Mouse (Mus musculus) gastrocnemius, adult 2 months (tissue): ENCODE results near the gene Rdh16. TPM values are rescaled to one million over a fixed set of nuclear protein-coding genes. Genes with fewer than 3 reads are reported as not detected.
A peak's percentile ranks its signal among the peaks of the same experiment; 100 is the strongest.
"Not testable (repeated sequence)": the region's sequence is repeated elsewhere in the genome, so short reads cannot be mapped to it uniquely, and the experiment has no call there.

Source experiments
- DNase-seq: peaks from one replicate; pipeline ENCODE4 v3.0.0; 2022
- H3K27ac ChIP-seq: fragments of 200-600 bp; 2 replicates; pipeline ENCODE4 v1.8.1; 2022; ENCODE audit warnings: mild to moderate bottlenecking
- H3K4me3 ChIP-seq: fragments of 200-600 bp; 2 replicates; pipeline ENCODE4 v1.8.1; 2022; ENCODE audit warnings: mild to moderate bottlenecking, moderate library complexity
- CTCF ChIP-seq: fragments of 200-600 bp; IDR thresholded peaks from 2 replicates; pipeline ENCODE4 v1.8.1; 2022; ENCODE audit warnings: antibody characterized with exemption, mild to moderate bottlenecking, moderate library complexity
- intact Hi-C: fragments of 180-260 bp; cut with DNase I; formaldehyde crosslinking; loops from one replicate; pipeline ENCODE4 v1.15.1; 2025
- total RNA-seq, 2 experiments: library from RNA; stranded (reverse); gene quantifications; 2 replicates each; pipeline ENCODE4 v1.2.3; 2021

Gene Rdh16
- total RNA-seq, 2 experiments from 2014 or later = not detected

DNA sequence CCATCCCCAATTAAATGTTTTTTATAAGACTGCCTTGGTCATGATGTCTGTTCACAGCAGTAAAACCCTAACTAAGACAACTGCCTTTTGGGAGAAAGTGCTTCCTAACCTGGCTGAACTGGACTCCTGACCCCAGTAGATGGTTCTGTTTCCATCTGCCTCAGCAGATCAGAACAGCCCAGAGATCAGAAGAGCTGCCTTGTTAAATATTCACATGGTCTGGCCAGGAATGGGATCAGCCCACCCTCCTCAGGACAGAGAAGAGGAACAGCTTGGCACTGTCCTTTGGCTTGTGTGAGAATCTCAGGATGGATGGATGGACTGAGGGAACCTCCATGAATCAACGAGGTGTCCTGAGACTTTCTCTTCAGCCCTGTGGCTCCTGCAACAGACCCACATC lies 1.7 kb upstream of the Rdh16 start:
- no peak overlapping the region for H3K27ac ChIP-seq
- H3K4me3 ChIP-seq = no peak overlapping the region
- intact Hi-C loops = no loop called here
- no peak for TF ChIP-seq CTCF
- no peak for DNase-seq

DNA sequence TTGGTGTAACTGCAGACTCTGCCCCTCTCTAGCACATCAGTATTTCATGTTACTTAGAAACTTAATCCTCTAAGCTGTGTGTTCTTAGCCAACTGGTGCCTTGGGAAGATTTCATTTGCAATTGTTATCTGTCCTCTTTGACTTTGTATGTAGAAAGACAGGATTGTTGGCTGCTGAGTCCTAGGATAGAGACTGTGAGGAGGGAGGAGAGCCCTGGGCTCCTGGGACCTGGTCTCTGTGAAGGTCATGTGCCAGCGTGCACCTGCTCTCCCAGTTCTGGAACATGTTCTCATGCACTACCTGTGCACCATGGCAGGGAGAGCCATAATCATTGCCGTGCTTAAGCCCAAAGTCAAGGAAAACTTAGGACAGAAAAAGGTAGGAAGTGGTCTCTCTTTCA lies 660 bp downstream of the Rdh16 start:
- intact Hi-C loops = no loop called here
- no peak overlapping the region for H3K27ac ChIP-seq

DNA sequence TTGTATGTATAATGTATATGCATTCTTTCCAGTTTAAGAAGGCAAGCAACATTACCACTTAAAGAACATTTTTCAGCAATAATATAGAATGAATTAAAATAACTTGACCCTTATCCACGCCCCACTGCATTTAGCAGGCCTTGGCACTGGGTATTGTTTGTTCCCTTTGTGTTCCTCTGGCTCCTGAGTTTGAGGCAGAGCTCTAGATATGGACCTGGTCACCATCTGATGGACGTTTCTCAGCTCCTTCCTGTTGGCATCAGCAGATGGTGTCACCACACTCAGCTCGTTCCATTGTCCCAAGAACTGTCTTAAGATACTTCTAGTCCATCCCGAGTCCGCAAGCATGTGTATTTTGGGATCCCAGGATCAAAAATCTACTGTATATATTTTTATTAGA lies 1.3 kb downstream of the Rdh16 start:
- DNase-seq = no peak
- no peak for TF ChIP-seq CTCF
- intact Hi-C loops = no loop called here
- no peak overlapping the region for H3K4me3 ChIP-seq
- H3K27ac ChIP-seq = no peak overlapping the region

More for the DNA sequence above, 660 bp downstream of the Rdh16 start:
- H3K4me3 ChIP-seq = no peak overlapping the region
- DNase-seq = no peak
- no peak for TF ChIP-seq CTCF

DNA sequence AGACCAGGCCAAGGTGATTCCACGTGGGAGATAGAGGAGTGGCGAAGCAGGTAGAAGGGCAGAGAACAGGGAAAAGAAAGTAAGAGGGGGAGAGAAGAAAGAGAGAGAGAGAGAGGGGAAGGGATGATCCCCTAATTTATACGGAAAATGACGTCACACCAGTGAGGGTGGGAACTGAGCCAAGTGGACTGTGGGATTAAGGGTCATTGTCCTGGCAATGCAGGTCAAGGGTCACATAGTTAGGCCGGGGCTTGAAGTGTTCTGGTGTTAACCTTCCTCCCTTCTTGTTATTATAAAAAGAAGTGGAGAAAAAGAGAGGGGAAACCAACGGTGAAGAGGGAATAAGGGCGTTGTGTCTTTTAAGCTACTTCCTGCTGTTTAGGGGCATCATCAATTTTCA lies 3.5 kb downstream of the Rdh16 start:
- intact Hi-C loops = no loop called here
- TF ChIP-seq CTCF = no peak
- DNase-seq = no peak
- no peak overlapping the region for H3K27ac ChIP-seq
- no peak overlapping the region for H3K4me3 ChIP-seq

DNA sequence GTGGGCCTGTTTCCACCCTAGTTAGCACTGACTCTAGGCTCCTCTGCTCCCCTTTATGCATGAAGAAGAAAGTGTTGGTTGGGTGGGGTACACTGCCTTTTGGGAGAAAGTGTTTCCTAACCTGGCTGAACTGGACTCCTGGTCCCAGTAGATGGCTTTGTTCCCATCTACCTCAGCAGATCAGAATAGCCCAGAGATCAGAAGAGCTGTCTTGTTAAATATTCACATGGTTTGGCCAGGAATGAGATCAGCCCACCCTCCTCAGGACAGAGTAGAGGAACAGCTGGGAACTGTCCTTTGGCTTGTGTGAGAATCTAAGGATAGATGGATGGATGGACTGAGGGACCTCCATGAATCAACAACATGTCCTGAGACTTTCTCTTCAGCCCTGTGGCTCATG lies 14.9 kb downstream of the Rdh16 start:
- TF ChIP-seq CTCF = no peak
- Histone ChIP-seq H3K4me3 (no peak overlapping the region), H3K27ac (no peak overlapping the region)
- intact Hi-C loops = no loop called here
- no peak for DNase-seq

DNA sequence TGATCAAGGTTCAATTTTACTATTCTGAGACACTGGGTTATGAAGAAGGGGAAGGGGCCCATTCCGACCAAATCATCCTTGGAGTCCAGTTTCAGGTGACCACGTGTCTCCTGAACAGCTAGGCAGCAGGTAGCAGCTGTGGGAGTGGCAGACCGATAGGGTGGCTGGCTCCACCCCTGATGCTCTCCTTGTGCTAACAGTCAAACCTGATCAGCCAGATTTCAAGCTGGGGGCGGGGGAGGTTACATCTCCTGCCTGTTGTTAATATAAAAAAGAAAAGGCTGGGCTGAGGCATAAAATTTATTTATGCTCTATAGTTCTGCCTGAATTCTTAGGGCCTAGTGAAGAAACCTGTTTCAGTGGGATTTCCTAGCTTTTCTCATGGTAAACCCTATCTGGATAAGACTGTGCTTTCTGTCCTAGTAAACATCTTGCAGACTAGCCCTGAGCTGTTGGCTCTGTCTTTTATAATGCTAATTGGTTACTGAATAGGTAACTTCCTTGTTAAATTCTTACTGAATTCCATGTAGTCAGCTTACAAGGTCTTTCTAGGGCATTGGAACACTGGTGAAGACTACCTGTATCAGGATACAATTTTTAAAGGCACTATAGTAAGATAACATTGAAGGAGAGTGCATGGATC lies 16.4 kb downstream of the Rdh16 start:
- intact Hi-C loops, H3K4me3 ChIP-seq, DNase-seq: not testable (repeated sequence)

DNA sequence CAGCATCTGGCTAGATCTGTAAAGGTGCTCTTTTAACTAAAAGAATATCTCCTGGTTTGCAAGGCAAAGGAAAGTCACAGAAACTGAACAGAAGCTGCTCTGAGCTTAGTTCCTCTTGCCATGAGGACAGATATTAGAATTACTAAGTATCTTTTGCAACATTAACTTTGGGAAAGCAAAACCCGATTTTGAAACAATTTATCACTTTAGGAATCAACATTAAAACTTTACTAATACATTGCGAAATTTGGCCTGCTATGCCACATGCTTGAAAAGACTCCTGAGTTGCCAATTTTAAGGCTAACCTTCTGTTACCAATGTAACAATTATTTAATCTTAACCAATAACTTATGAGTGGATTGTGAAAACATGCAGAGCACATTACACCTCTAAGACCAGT lies 20.9 kb downstream of the Rdh16 start:
- DNase-seq, intact Hi-C loops, H3K4me3 ChIP-seq, H3K27ac ChIP-seq: not testable (repeated sequence)

More for the DNA sequence above, 16.4 kb downstream of the Rdh16 start:
- not testable (repeated sequence) for H3K27ac ChIP-seq

DNA sequence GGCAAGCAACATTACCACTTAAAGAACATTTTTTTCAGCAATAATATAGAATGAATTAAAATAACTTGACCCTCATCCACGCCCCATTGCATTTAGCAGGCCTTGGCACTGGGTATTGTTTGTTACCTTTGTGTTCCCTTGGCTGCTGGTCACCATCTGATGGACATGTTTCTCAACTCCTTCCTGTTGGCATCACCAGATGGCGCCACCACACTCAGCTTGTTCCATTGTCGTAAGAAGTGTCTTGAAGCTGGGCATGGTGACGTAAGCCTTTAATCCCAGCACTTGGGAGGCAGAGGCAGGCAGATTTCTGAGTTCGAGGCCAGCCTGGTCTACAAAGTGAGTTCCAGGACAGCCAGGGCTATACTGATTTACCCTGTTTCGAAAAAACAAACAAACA lies 24.4 kb downstream of the Rdh16 start:
- intact Hi-C loops = no loop called here
- no peak for DNase-seq
- Histone ChIP-seq H3K4me3 (no peak overlapping the region), H3K27ac (no peak overlapping the region)
- TF ChIP-seq CTCF = peak; percentile 6; the same call in 1 of the 2 replicates

DNA sequence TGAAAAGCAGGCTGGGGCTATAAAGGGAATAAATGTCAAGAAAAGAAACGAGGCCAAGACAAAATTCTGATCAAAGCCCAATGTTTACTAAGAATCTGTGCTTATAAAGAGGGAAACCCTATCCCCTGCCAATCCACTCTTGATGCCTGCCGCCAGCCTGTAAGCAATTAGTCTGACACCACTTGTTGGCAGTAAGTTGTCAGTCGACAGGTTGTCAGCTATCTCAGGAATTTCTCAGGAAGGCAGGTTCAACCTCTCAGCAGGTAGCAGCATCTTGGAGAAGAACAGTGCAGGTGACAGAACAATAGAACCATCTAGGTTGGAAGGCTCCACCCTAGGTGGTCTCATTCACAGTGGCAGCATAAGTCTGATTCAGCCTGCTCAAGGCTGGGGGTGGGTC lies 28.2 kb downstream of the Rdh16 start:
- H3K4me3 ChIP-seq = no peak overlapping the region
- TF ChIP-seq CTCF = no peak
- DNase-seq = no peak
- intact Hi-C loops = no loop called here
- H3K27ac ChIP-seq = no peak overlapping the region

DNA sequence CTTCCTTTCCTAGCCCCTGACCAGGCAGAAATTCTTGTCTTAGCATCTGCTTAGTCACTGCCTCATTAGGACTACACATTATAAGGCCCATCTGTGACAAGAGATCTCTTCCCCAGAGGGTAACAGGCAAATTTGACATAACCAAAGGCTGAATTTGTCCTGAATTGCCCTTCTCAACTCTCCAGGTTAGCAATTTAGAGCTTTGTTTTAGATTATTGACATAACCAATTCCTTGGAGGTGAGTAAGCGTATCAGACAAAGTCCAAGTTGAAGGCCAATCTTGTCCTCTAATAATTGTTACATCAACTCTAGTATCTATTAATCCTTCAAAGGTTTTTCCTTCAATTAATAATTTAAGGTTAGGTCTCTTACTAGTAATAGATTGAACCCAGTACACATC lies 33.2 kb downstream of the Rdh16 start:
- DNase-seq, H3K27ac ChIP-seq, H3K4me3 ChIP-seq, intact Hi-C loops: not testable (repeated sequence)

DNA sequence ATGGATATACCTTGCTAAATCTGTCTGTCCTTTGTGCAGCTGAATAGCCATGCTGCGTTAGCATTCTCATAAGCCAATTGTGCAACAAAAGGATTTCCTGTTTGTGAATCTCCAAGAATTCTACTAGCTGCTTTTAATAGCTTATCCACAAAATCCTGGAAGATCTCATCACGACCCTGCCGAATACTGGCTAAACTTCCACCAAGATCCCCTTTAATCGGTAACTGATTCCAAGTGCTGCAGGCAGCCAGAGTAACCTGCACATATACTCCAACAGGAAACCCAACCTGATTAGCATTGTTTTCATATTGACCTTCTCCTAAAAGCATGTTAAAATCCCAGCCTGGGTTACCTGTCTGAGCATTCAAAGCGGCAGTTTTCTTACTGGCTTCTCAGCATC lies 34.3 kb downstream of the Rdh16 start:
- Histone ChIP-seq H3K27ac (no peak overlapping the region), H3K4me3 (no peak overlapping the region)
- intact Hi-C loops = no loop called here
- DNase-seq = no peak
- no peak for TF ChIP-seq CTCF

DNA sequence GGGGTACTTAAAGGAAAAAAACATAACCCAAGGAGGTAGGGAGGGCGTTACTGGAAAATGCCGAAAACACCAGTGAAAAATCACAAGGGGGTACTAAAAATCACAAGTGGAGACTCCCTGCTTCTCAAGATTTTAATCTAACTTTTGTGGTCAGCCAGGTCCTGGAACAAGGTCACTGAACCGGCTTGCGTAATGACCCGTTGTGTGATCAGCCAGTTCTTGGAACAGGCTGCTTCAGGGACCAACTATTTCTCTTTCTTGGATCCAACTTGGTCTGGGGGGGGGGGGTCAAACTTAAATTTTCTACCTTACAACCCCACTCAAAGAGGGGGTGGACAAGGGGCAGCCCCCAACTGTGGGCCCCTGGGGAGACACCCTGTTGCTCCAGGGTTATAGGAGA lies 36.8 kb downstream of the Rdh16 start:
- H3K27ac ChIP-seq, H3K4me3 ChIP-seq, DNase-seq, intact Hi-C loops: not testable (repeated sequence)

DNA sequence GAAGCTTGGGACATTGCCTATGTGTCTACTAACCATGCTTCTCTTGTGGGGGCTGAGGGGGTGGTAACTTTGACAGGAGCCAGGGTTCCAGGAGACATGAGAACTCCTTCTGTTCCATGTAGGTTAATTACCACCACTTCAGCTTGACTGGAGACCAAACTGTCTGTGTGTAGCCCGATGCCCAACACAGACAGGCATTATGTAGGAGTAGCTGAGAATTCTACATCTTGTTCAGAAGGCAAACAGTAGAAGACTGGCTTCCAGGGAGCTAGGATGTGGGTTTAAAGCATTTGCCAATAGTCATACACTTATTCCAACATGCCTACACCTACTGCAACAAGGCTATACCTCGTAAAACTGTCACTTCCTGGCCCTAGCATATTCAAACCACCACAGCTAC lies 37.6 kb downstream of the Rdh16 start:
- TF ChIP-seq CTCF = no peak
- intact Hi-C loops = no loop called here
- no peak for DNase-seq
- H3K4me3 ChIP-seq = no peak overlapping the region
- H3K27ac ChIP-seq = no peak overlapping the region

DNA sequence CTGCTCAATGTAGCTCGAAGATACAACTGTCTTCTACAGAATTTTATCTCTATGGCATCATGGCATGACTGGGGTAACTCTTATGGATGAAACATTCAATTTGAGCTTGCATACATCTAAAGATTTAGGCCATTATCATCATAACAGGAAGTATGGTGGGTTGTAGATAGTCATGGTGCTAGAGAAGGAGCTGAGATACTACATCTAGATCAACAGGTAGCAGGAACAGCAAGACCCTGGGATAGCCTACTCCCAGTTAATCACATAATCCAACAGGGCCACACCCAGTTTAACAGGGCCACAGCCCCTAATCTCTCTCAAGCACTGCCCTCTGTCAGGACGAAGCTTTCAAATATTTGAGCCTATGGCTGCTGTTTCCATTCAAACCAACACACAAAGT lies 39.8 kb downstream of the Rdh16 start:
- Histone ChIP-seq H3K4me3 (no peak overlapping the region), H3K27ac (no peak overlapping the region)
- TF ChIP-seq CTCF = no peak
- DNase-seq = no peak
- intact Hi-C loops = no loop called here

DNA sequence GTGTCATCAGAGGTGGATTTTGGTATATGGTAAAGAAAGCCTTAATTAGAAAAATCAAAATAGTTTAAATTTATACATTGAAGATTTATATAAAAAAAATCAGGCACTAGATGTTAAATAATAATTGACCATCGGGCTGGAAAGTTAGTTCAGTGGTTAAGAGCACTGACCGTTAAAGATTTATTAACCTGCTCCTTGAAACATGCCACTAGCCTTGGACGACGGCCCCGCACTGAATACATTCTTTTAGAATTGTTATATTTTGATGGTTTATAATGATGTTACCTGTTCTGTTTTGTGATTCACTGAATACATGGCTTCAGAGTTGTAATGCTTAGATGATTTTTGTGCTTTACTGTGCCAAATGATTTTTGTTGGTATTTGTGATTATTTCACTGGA lies 45.0 kb downstream of the Rdh16 start:
- H3K4me3 ChIP-seq, H3K27ac ChIP-seq, DNase-seq, intact Hi-C loops: not testable (repeated sequence)
